Mouse (Mus musculus) MEL (cell line): Measurements from ENCODE around the gene Gm19345. TPM values are rescaled to one million over a fixed set of nuclear protein-coding genes. Genes with fewer than 3 reads are reported as not detected.
A peak's percentile ranks its signal among the peaks of the same experiment; 100 is the strongest.

Source experiments
- DNase-seq: peaks from one replicate; pipeline ENCODE4 v3.0.0; 2011; ENCODE audit warnings: low read depth, low spot score
- H3K27ac ChIP-seq: 2 replicates; pipeline ENCODE4 v1.5.1; 2012; ENCODE audit warnings: low read depth, mild to moderate bottlenecking, control low read depth, low read length, moderate library complexity; ENCODE audit not compliant: control insufficient read depth
- H3K27me3 ChIP-seq, 2 experiments: fragments of 150-350 bp in 1 of 2; sonication (generic) in 1 of 2; 2 replicates each; pipeline ENCODE4 v1.6.1; 2012; ENCODE audit warnings: low read length in 2 of 2, mild to moderate bottlenecking in 2 of 2, improper control_type of control experiment in 1 of 2, moderate library complexity in 1 of 2; ENCODE audit not compliant: insufficient read depth in 2 of 2, control insufficient read depth in 1 of 2
- H3K36me3 ChIP-seq, 2 experiments: 2 replicates each; pipeline ENCODE4 v1.6.1; 2012 to 2014; ENCODE audit warnings: low read length in 2 of 2, improper control_type of control experiment in 1 of 2, inconsistent platforms in 1 of 2, mild to moderate bottlenecking in 1 of 2; ENCODE audit not compliant: insufficient read depth in 2 of 2, control insufficient read depth in 1 of 2
- H3K4me1 ChIP-seq, 2 experiments: fragments of 150-350 bp in 1 of 2; sonication (generic) in 1 of 2; 2 replicates each; pipeline ENCODE4 v1.6.1; 2012; ENCODE audit warnings: low read length in 2 of 2, improper control_type of control experiment in 1 of 2, mild to moderate bottlenecking in 1 of 2; ENCODE audit not compliant: insufficient read depth in 2 of 2, control insufficient read depth in 1 of 2
- H3K4me3 ChIP-seq, 2 experiments: fragments of 150-350 bp in 1 of 2; sonication (generic) in 1 of 2; 2 replicates each; pipeline ENCODE4 v1.5.1; 2012; ENCODE audit warnings: low read depth in 2 of 2, low read length in 2 of 2, mild to moderate bottlenecking in 2 of 2, moderate library complexity in 2 of 2, control low read depth in 1 of 2, improper control_type of control experiment in 1 of 2; ENCODE audit not compliant: control insufficient read depth in 1 of 2, insufficient read depth in 1 of 2
- H3K79me2 ChIP-seq: 2 replicates; pipeline ENCODE4 v1.6.1; 2012; ENCODE audit warnings: mild to moderate bottlenecking, low read length, moderate library complexity; ENCODE audit not compliant: control insufficient read depth, poor library complexity, insufficient read depth
- H3K9ac ChIP-seq: 2 replicates; pipeline ENCODE4 v1.6.1; 2012; ENCODE audit warnings: low read depth, mild to moderate bottlenecking, control low read depth, low read length, moderate library complexity; ENCODE audit not compliant: control insufficient read depth, poor library complexity, severe bottlenecking
- H3K9me3 ChIP-seq: fragments of 150-350 bp; sonication (generic); replicated peaks from 2 replicates; pipeline ENCODE4 v1.6.1; 2012; ENCODE audit warnings: mild to moderate bottlenecking, low read length, improper control_type of control experiment, moderate library complexity; ENCODE audit not compliant: insufficient read depth
- BHLHE40 ChIP-seq: IDR thresholded peaks from 2 replicates; pipeline ENCODE4 v1.6.1; 2012; ENCODE audit warnings: low read depth, mild to moderate bottlenecking, inconsistent platforms, low read length, improper control_type of control experiment, borderline replicate concordance
- CHD2 ChIP-seq: IDR thresholded peaks from 2 replicates; pipeline ENCODE4 v1.6.1; 2011; ENCODE audit warnings: low read length, improper control_type of control experiment
- E2F4 ChIP-seq: IDR thresholded peaks from 2 replicates; pipeline ENCODE4 v1.6.1; 2011; ENCODE audit warnings: low read depth, low read length, improper control_type of control experiment, borderline replicate concordance
- ELF1 ChIP-seq: IDR thresholded peaks from 2 replicates; pipeline ENCODE4 v1.6.1; 2014; ENCODE audit warnings: low read depth, mild to moderate bottlenecking, inconsistent platforms, low read length, improper control_type of control experiment, moderate library complexity
- EP300 ChIP-seq, 2 experiments: IDR thresholded peaks; 2 replicates each; pipeline ENCODE4 v1.6.1; 2011; ENCODE audit warnings: improper control_type of control experiment in 2 of 2, low read length in 2 of 2, low read depth in 1 of 2, mild to moderate bottlenecking in 1 of 2
- ETS1 ChIP-seq: IDR thresholded peaks from 2 replicates; pipeline ENCODE4 v1.6.1; 2012; ENCODE audit warnings: low read depth, mild to moderate bottlenecking, inconsistent platforms, low read length, improper control_type of control experiment, moderate library complexity
- GABPA ChIP-seq: IDR thresholded peaks from 2 replicates; pipeline ENCODE4 v1.6.1; 2012; ENCODE audit warnings: low read depth, mild to moderate bottlenecking, inconsistent platforms, low read length, improper control_type of control experiment, moderate library complexity
- HCFC1 ChIP-seq: IDR thresholded peaks from 2 replicates; pipeline ENCODE4 v1.6.1; 2012; ENCODE audit warnings: low read depth, mild to moderate bottlenecking, inconsistent platforms, low read length, improper control_type of control experiment, moderate library complexity
- JUND ChIP-seq: IDR thresholded peaks from 2 replicates; pipeline ENCODE4 v1.6.1; 2011; ENCODE audit warnings: low read depth, mild to moderate bottlenecking, improper control_type of control experiment, low read length
- KAT2A ChIP-seq: conservative IDR thresholded peaks from 2 replicates; pipeline ENCODE4 v1.6.1; 2012; ENCODE audit warnings: low read depth, low read length, improper control_type of control experiment, inconsistent platforms
- MAFK ChIP-seq: IDR thresholded peaks from 2 replicates; pipeline ENCODE4 v1.6.1; 2011; ENCODE audit warnings: low read depth, mild to moderate bottlenecking, low read length, improper control_type of control experiment, borderline replicate concordance
- MAZ ChIP-seq: IDR thresholded peaks from 2 replicates; pipeline ENCODE4 v1.6.1; 2012; ENCODE audit warnings: low read depth, mild to moderate bottlenecking, inconsistent platforms, low read length, improper control_type of control experiment
- MXI1 ChIP-seq: IDR thresholded peaks from 2 replicates; pipeline ENCODE4 v1.6.1; 2011; ENCODE audit warnings: mild to moderate bottlenecking, low read depth, low read length, improper control_type of control experiment
- MYB ChIP-seq: IDR thresholded peaks from 2 replicates; pipeline ENCODE4 v1.6.1; 2011; ENCODE audit warnings: mild to moderate bottlenecking, low read depth, low read length, improper control_type of control experiment
- MYC ChIP-seq: IDR thresholded peaks from 2 replicates; pipeline ENCODE4 v1.6.1; 2011; ENCODE audit warnings: low read depth, mild to moderate bottlenecking, low read length, improper control_type of control experiment, moderate library complexity
- NELFE ChIP-seq: IDR thresholded peaks from 2 replicates; pipeline ENCODE4 v1.6.1; 2011; ENCODE audit warnings: low read depth, low read length, improper control_type of control experiment
- NRF1 ChIP-seq: IDR thresholded peaks from 2 replicates; pipeline ENCODE4 v1.6.1; 2014; ENCODE audit warnings: low read depth, mild to moderate bottlenecking, inconsistent platforms, low read length, improper control_type of control experiment, moderate library complexity; ENCODE audit not compliant: poor library complexity, insufficient read depth, severe bottlenecking
- POLR2AphosphoS2 ChIP-seq: IDR thresholded peaks from 2 replicates; pipeline ENCODE4 v1.6.1; 2011; ENCODE audit warnings: low read length, improper control_type of control experiment
- POLR2AphosphoS5 ChIP-seq: IDR thresholded peaks from 2 replicates; pipeline ENCODE4 v1.6.1; 2012; ENCODE audit warnings: low read depth, borderline replicate concordance, mild to moderate bottlenecking, inconsistent platforms, low read length, moderate library complexity, mixed read lengths
- RAD21 ChIP-seq: IDR thresholded peaks from 2 replicates; pipeline ENCODE4 v1.6.1; 2011; ENCODE audit warnings: mild to moderate bottlenecking, low read depth, low read length, improper control_type of control experiment
- RCOR1 ChIP-seq: IDR thresholded peaks from 2 replicates; pipeline ENCODE4 v1.6.1; 2012; ENCODE audit warnings: low read depth, mild to moderate bottlenecking, inconsistent platforms, low read length, improper control_type of control experiment
- SIN3A ChIP-seq: IDR thresholded peaks from 2 replicates; pipeline ENCODE4 v1.6.1; 2012; ENCODE audit warnings: low read length, improper control_type of control experiment, inconsistent platforms
- TAL1 ChIP-seq: IDR thresholded peaks from 2 replicates; pipeline ENCODE4 v1.6.1; 2012; ENCODE audit warnings: mild to moderate bottlenecking, inconsistent platforms, low read length, moderate library complexity, mixed read lengths
- TBP ChIP-seq: IDR thresholded peaks from 2 replicates; pipeline ENCODE4 v1.8.0; 2011; ENCODE audit warnings: low read depth, low read length, improper control_type of control experiment
- TCF12 ChIP-seq: IDR thresholded peaks from 2 replicates; pipeline ENCODE4 v1.6.1; 2014; ENCODE audit warnings: low read depth, mild to moderate bottlenecking, inconsistent platforms, low read length, improper control_type of control experiment, moderate library complexity
- UBTF ChIP-seq: IDR thresholded peaks from 2 replicates; pipeline ENCODE4 v1.6.1; 2012; ENCODE audit warnings: low read depth, mild to moderate bottlenecking, inconsistent platforms, low read length, improper control_type of control experiment, moderate library complexity, borderline replicate concordance; ENCODE audit not compliant: insufficient read depth
- USF1 ChIP-seq: IDR thresholded peaks from 2 replicates; pipeline ENCODE4 v1.6.1; 2014; ENCODE audit warnings: low read depth, mild to moderate bottlenecking, inconsistent platforms, low read length, improper control_type of control experiment, moderate library complexity
- USF2 ChIP-seq, 2 experiments: IDR thresholded peaks; 2 replicates each; pipeline ENCODE4 v1.6.1; 2011 to 2012; ENCODE audit warnings: improper control_type of control experiment in 2 of 2, low read length in 2 of 2, borderline replicate concordance in 1 of 2, inconsistent platforms in 1 of 2, low read depth in 1 of 2, mild to moderate bottlenecking in 1 of 2; ENCODE audit not compliant: insufficient read depth in 1 of 2
- ZC3H11A ChIP-seq: IDR thresholded peaks from 2 replicates; pipeline ENCODE4 v1.6.1; 2012; ENCODE audit warnings: low read depth, mild to moderate bottlenecking, inconsistent platforms, low read length, improper control_type of control experiment
- ZMIZ1 ChIP-seq: IDR thresholded peaks from 2 replicates; pipeline ENCODE4 v1.6.1; 2012; ENCODE audit warnings: low read depth, mild to moderate bottlenecking, inconsistent platforms, low read length, improper control_type of control experiment, moderate library complexity
- polyA plus RNA-seq, 2 experiments: library from polyadenylated mRNA; stranded (reverse) in 1 of 2; unstranded in 1 of 2; fragments of >175 nt in 1 of 2; fragments of >200 nt in 1 of 2; gene quantifications; 2 replicates each; pipeline versions ENCODE4 v1.2.1 to v1.2.4; 2012; ENCODE audit warnings: low replicate concordance in 2 of 2, low read depth in 1 of 2; ENCODE audit not compliant: insufficient read length in 2 of 2, insufficient read depth in 1 of 2, missing spikeins in 1 of 2
- total RNA-seq: library from RNA; depleted of rRNA; stranded (reverse); fragments of 300-350 nt; gene quantifications from 2 replicates; pipeline ENCODE4 v1.2.3, GENCODE M21; 2012

Gene Gm19345
- total and polyA plus RNA-seq, 3 experiments = not detected

DNA sequence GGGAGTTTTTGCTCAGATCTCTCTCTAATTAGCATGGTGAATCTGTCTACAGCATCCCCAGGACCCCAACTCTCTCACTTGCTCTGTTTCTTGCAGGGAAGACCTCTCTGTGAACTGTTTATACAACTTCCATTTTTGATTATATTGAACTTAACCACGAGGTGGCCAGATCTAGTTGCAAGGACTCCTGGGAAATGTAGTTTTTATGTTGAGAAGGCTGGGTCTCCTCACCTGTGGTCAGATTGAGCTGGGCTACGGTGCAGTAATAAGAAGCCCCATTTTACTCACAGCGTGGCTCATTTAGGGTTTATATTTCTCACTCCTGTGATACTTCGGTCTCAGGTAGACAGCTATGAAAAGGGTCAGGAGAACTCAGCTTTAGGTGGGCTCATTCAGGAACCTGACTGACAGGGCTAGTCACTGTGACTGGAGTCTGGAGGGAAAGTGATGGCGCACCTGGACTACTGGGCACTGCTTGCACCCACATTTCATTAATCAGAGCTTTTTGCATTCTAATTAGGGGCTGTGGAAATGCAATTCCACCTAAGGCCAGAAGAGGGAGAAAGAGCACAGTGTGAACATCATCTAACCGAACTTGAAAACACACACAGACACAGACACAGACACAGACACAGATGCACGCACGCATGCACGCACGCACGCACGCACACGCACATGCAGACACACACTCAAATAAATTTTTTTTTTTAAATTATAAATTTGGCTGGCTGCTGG, 24.3 kb downstream of the Gm19345 start (continued):
- TF ChIP-seq EP300 (IDR thresholded peaks at IDR 0.05; ENCODE audit: low read depth in 1 of 2, low read length in 2 of 2) = peak in 1 of 2 experiments; percentile 3; a peak in 1 of 4 replicates
- no peak for TF ChIP-seq POLR2AphosphoS2
- TF ChIP-seq USF2 (IDR thresholded peaks at IDR 0.05; ENCODE audit: borderline replicate concordance in 1 of 2, insufficient read depth in 1 of 2, low read depth in 1 of 2, low read length in 2 of 2) = 0 out of 4 replicates have a peak, but pooled peaks of 1 of the 2 experiments have one; percentile 30
- no peak for TF ChIP-seq ZMIZ1
- no peak for TF ChIP-seq CHD2
- no peak for TF ChIP-seq UBTF
- TF ChIP-seq MYB = no peak
- TF ChIP-seq, all 39 proteins: peak for 14

DNA sequence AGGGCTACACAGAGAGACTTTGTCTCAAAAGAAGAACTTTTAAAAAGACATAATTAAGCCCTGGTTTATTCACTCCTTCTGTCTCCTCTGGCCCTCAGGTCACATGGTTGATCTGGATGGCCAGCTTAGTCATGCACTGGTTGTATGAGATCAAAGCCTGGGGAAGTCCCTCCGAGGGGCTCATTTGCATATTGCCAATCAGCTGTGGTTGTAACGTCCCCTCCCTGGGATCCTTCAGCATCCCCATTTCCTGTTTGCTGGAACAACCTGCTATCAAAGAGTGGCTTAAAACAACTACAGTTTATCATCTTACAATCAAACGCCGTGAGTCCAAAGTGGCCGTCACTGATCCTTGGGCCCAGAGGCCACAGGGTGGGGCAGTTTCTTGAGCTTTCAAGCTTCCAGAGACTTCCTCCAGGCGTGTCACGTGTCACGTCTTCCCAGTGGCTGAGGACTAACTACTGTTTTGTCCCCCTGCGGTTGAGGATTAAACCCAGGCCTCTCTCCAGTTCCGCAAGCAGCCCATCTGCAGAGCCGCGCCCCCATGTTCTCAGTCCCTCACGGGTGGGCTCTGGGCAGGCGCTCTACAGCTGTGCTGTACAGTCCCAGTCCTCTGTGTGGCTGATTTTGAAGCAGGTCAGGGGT, 25.1 kb downstream of the Gm19345 start:
- peak overlapping the region; percentile 56 for H3K9ac ChIP-seq
- peak overlapping the region; percentile 7 to 35; a peak in 2 of 4 replicates for H3K4me3 ChIP-seq
- H3K9me3 ChIP-seq = no peaks in the 10 kb centered on the region
- H3K27ac ChIP-seq = peak overlapping the region; percentile 52
- H3K27me3 ChIP-seq = no peaks in the 10 kb centered on the region
- H3K36me3 ChIP-seq = peaks cover 0 to 9% of the 10 kb centered on the region in 2 experiments; a peak in 2 of 4 replicates
- peaks cover 0 to 6% of the 10 kb centered on the region in 2 experiments; a peak in 3 of 4 replicates for H3K4me1 ChIP-seq
- H3K79me2 ChIP-seq = no peaks in the 10 kb centered on the region
- peak; percentile 80 for DNase-seq
- TF ChIP-seq MYB (no peak), ZMIZ1 (peak; percentile 100), MAFK (no peak), RAD21 (no peak), USF1 (peak; percentile 70), TCF12 (peak; percentile 29; the same call in 1 of the 2 replicates), JUND (no peak), ELF1 (no peak), ETS1 (peak; percentile 80), TAL1 (no peak), NRF1 (no peak), E2F4 (no peak), MXI1 (peak; percentile 50), MAZ (0 out of 2 replicates have a peak, but pooled peaks have one; percentile 23), UBTF (no peak), NELFE (peak; percentile 60), POLR2AphosphoS5 (peak; percentile 96; the same call in 1 of the 2 replicates), CHD2 (no peak), BHLHE40 (no peak), GABPA (no peak), USF2 (IDR thresholded peaks at IDR 0.05; ENCODE audit: borderline replicate concordance in 1 of 2, insufficient read depth in 1 of 2, low read depth in 1 of 2, low read length in 2 of 2) (no peak), KAT2A (no peak), POLR2AphosphoS2 (peak; percentile 96), SIN3A (peak; percentile 70; the same call in 1 of the 2 replicates), RCOR1 (no peak; the same call in 1 of the 2 replicates), HCFC1 (peak; percentile 57), ZC3H11A (no peak), TBP (peak; percentile 98), MYC (peak; percentile 38; the same call in 1 of the 2 replicates)
